Mouse (Mus musculus): ENCODE measurements around the gene Ccnd2. TPM values are rescaled to one million over a fixed set of nuclear protein-coding genes. Genes with fewer than 3 reads are reported as not detected.

The Ccnd2 gene
- polyA plus RNA-seq (2014; fragmentation: Nextera tagmentation; extraction: Ambion mirVana) = 1,100 and 1,123 TPM in 2 replicates

DNA sequence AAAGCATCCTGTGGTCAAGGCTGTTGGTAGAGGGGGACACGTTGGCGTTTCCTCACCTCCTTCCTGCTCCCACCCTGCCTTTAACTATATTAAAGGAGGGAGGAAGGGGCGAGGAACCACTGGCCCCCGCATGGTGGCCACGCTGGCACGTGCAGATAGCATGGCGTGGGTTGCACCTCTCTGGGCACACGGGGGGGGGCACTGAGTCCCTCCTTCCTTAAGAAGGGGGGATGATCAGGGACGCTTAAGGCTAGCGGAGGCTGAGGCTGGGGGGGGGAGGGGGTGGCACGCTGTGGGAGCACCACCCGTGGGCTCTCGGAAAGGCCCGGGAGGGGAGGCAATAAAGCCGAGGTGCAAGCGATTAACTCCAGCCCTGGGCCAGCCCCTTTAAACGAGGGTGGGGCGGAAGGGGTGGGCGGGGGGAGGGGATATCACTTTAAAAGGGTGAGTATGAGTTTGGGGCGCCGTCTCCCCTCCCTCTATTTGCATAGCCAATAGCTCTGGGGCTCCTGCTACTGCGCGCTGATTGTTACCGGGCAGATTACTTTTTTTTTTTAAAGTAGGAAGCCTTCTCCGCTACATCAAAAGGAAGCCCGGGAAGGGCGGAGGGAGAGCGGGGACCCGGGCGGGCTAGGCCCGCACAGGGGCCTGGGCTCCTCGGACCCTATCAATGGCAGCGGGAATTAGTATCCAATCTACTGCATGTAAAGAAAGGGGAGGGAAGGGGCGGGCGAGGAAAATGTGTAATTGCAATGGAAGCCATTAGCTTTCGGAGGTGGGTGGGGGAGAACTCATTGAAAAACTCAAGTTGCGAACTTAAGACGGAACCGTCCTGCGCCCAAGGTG, at the start of gene Ccnd2:
Ccnd2 (minus strand) TSS at position 88 of the 846 bp plus-strand sequence.
- DNase-seq (ENCODE audit: low spot score) (peak; percentile 88), ATAC-seq (replicated peaks; ENCODE audit: low FRiP score, low TSS enrichment, low read depth) (peak; percentile 67)
- Histone ChIP-seq H3K4me1 (replicated peaks; ENCODE audit: control insufficient read depth, insufficient read depth, low read length) (peaks cover 22% of the 10 kb centered on the region), H3K9me3 (ENCODE audit: control insufficient read depth, low read length) (no peaks in the 10 kb centered on the region), H3K4me2 (ENCODE audit: low read length) (peak within 1 kb of the TSS; percentile 93), H3K9ac (ENCODE audit: low read length) (peak within 1 kb of the TSS; percentile 58), H3K27me3 (replicated peaks; ENCODE audit: control insufficient read depth, insufficient read depth, low read length) (no peaks in the 10 kb centered on the region), H3K27ac (ENCODE audit: low read depth) (peak within 1 kb of the TSS; percentile 95), H3K4me3 (ENCODE audit: low read depth, low read length) (peak within 1 kb of the TSS; percentile 43), H3K36me3 (ENCODE audit: control insufficient read depth, insufficient read depth, low read length) (peaks cover 7% of the 10 kb centered on the region; the same call in 1 of the 2 replicates)
- under 1% methylated on average over 40 of the region's 40 CpGs for WGBS

DNA sequence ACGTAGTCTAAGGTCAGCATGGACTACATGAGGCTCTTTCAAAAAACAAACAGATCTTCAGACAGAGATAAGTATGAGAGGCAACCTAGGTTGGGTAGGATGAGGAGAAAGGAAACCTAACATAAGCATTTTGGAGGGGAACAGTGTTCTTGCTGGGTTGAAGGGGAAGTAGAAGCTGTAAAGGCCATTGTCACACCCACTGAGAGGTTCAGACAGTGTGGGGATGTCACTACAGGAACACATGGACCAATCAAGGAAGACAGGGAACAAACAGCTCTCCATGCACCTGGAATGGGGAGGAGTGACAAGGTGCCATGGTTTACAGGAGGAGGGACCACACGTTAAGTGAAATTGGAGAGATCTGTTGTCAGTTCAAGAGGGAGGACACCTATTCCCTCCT, 45.0 kb upstream of the Ccnd2 start:
- Histone ChIP-seq H3K4me3 (ENCODE audit: low read depth, low read length) (no peak overlapping the region), H3K9me3 (ENCODE audit: control insufficient read depth, low read length) (no peaks in the 10 kb centered on the region), H3K27ac (ENCODE audit: low read depth) (no peak overlapping the region), H3K4me1 (replicated peaks; ENCODE audit: control insufficient read depth, insufficient read depth, low read length) (no peaks in the 10 kb centered on the region), H3K4me2 (ENCODE audit: low read length) (no peak overlapping the region), H3K27me3 (replicated peaks; ENCODE audit: control insufficient read depth, insufficient read depth, low read length) (no peaks in the 10 kb centered on the region), H3K9ac (ENCODE audit: low read length) (no peak overlapping the region), H3K36me3 (ENCODE audit: control insufficient read depth, insufficient read depth, low read length) (no peaks in the 10 kb centered on the region)
- 70% methylated on average over 2 of the region's 2 CpGs for WGBS
- DNase-seq (ENCODE audit: low spot score) = no peak
- ATAC-seq (replicated peaks; ENCODE audit: low FRiP score, low TSS enrichment, low read depth) = no peak

DNA sequence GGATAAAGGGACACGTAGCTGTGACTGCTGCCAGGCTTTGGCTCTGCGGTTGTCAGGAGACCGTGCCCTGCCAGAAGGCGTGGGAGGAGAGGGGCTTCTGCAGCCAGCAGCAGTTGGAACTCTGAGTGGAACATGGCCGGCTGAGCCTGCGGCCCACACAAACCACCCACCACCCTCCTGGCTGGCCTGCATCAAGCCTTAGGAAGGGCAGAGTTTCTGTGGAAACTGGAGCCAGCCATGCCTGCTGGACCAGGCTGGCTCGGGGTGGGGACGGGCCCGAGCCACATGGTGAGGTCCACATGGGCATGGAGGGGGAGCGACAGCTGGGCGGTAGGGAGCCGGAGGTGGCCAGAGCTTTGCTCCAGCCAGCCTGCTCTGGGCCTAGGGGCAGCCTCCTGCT, 29.3 kb upstream of the Ccnd2 start:
- ATAC-seq (replicated peaks; ENCODE audit: low FRiP score, low TSS enrichment, low read depth) = no peak; the same call in 1 of the 2 replicates
- H3K27me3 ChIP-seq (replicated peaks; ENCODE audit: control insufficient read depth, insufficient read depth, low read length) = no peaks in the 10 kb centered on the region
- no peak overlapping the region for H3K4me2 ChIP-seq (ENCODE audit: low read length)
- H3K4me1 ChIP-seq (replicated peaks; ENCODE audit: control insufficient read depth, insufficient read depth, low read length) = peaks cover 6% of the 10 kb centered on the region; the same call in 1 of the 2 replicates
- no peaks in the 10 kb centered on the region for H3K9me3 ChIP-seq (ENCODE audit: control insufficient read depth, low read length)
- H3K36me3 ChIP-seq (ENCODE audit: control insufficient read depth, insufficient read depth, low read length) = no peaks in the 10 kb centered on the region
- H3K9ac ChIP-seq (ENCODE audit: low read length) = no peak overlapping the region
- no peak overlapping the region for H3K4me3 ChIP-seq (ENCODE audit: low read depth, low read length)
- WGBS = 78% methylated on average over 12 of the region's 12 CpGs
- H3K27ac ChIP-seq (ENCODE audit: low read depth) = no peak overlapping the region
- DNase-seq (ENCODE audit: low spot score) = no peak

DNA sequence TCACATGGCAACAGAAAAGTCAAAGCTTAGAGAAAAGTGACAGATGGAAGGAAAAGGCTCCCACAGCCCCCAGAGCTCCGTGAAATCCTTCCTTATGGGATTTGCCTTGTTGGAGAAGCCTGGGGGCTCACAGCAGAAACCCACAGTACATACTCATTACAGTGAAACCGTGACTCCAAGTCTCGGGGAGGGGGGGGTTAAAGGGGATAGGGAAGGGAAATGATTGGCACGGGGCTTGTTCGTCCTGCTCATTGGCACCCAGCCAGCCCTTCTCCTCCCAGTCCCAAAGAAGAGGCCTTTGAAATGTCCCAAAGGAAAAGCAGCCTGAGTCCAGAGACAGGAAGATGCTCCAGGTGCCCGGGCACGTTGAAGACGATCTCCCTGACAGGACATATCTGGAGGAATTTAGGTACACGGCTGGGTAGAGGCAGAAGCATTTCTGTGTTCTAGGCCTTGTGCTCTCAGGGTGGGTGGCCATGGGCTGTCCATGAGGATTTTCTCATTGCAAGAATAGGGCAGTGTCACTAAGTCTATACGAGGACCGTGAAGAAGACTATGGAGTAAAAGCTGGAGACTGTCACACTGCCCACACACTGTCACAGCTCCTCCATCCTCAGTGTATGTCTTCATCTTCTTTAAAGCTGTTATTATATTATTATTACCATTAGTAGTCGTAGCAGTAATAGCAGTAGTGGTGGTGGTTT, 27.2 kb upstream of the Ccnd2 start:
- no peak overlapping the region for H3K4me2 ChIP-seq (ENCODE audit: low read length)
- H3K4me1 ChIP-seq (replicated peaks; ENCODE audit: control insufficient read depth, insufficient read depth, low read length) = peaks cover 6% of the 10 kb centered on the region; the same call in 1 of the 2 replicates
- H3K36me3 ChIP-seq (ENCODE audit: control insufficient read depth, insufficient read depth, low read length) = no peaks in the 10 kb centered on the region
- H3K4me3 ChIP-seq (ENCODE audit: low read depth, low read length) = no peak overlapping the region
- 62% methylated on average over 12 of the region's 12 CpGs for whole genome bisulfite sequencing
- ATAC-seq (replicated peaks; ENCODE audit: low FRiP score, low TSS enrichment, low read depth) (no peak), DNase-seq (ENCODE audit: low spot score) (no peak)
- H3K27me3 ChIP-seq (replicated peaks; ENCODE audit: control insufficient read depth, insufficient read depth, low read length) = no peaks in the 10 kb centered on the region
- no peaks in the 10 kb centered on the region for H3K9me3 ChIP-seq (ENCODE audit: control insufficient read depth, low read length)
- no peak overlapping the region for H3K27ac ChIP-seq (ENCODE audit: low read depth)
- H3K9ac ChIP-seq (ENCODE audit: low read length) = no peak overlapping the region

DNA sequence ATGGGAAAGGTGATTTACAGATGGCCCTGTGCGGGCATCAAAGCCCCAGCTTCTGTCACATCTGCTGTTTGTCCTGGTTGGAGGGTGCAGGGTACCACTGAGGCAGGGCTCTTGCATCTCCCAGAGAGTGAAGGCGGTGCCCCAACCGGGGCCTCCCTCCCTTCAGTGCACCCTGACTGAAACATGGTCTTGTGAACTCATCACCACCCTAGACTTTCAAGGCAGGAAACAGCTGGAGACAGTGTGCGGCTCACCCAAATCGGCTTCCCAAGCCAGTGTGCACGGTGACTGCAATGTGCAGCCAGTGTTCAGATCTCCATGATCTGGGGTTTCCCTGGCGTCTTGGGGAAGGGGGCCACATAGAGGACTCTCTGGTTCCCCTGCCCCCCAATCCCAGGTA, 26.0 kb upstream of the Ccnd2 start:
- DNase-seq (ENCODE audit: low spot score) (no peak), ATAC-seq (replicated peaks; ENCODE audit: low FRiP score, low TSS enrichment, low read depth) (no peak)
- Histone ChIP-seq H3K4me3 (ENCODE audit: low read depth, low read length) (no peak overlapping the region), H3K4me1 (replicated peaks; ENCODE audit: control insufficient read depth, insufficient read depth, low read length) (peaks cover 6% of the 10 kb centered on the region; the same call in 1 of the 2 replicates), H3K4me2 (ENCODE audit: low read length) (no peak overlapping the region), H3K36me3 (ENCODE audit: control insufficient read depth, insufficient read depth, low read length) (no peaks in the 10 kb centered on the region), H3K27me3 (replicated peaks; ENCODE audit: control insufficient read depth, insufficient read depth, low read length) (no peaks in the 10 kb centered on the region), H3K9ac (ENCODE audit: low read length) (no peak overlapping the region), H3K9me3 (ENCODE audit: control insufficient read depth, low read length) (no peaks in the 10 kb centered on the region), H3K27ac (ENCODE audit: low read depth) (peak overlapping the region; percentile 12; the same call in 1 of the 2 replicates)
- WGBS = 58% methylated on average over 7 of the region's 7 CpGs

DNA sequence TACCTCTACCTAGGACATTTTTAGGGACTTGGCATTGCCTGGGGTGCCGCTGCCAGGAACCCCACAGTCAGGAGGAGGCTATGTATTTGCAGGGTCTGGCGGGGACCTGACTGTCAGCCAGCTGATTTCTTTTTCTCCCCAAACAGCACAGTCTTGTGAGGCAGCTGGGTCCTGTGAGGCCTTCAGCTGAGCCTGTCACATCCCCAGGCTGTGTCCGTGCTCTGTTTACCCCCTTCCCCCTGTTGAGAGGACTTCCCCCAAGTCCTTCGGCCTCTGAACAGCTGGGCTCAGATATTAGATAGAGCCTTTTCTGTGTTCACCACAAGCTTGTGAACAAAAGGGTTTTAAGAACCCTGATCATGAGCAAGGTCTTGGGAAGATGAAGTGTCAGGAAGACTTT, 25.4 kb upstream of the Ccnd2 start:
- Histone ChIP-seq H3K36me3 (ENCODE audit: control insufficient read depth, insufficient read depth, low read length) (no peaks in the 10 kb centered on the region), H3K4me2 (ENCODE audit: low read length) (no peak overlapping the region), H3K4me1 (replicated peaks; ENCODE audit: control insufficient read depth, insufficient read depth, low read length) (peaks cover 6% of the 10 kb centered on the region; the same call in 1 of the 2 replicates), H3K9me3 (ENCODE audit: control insufficient read depth, low read length) (no peaks in the 10 kb centered on the region), H3K27me3 (replicated peaks; ENCODE audit: control insufficient read depth, insufficient read depth, low read length) (no peaks in the 10 kb centered on the region), H3K9ac (ENCODE audit: low read length) (no peak overlapping the region), H3K27ac (ENCODE audit: low read depth) (peak overlapping the region; percentile 12; the same call in 1 of the 2 replicates), H3K4me3 (ENCODE audit: low read depth, low read length) (no peak overlapping the region)
- ATAC-seq (replicated peaks; ENCODE audit: low FRiP score, low TSS enrichment, low read depth) = no peak; the same call in 1 of the 2 replicates
- no peak for DNase-seq (ENCODE audit: low spot score)
- WGBS = 33% methylated on average over 4 of the region's 4 CpGs

DNA sequence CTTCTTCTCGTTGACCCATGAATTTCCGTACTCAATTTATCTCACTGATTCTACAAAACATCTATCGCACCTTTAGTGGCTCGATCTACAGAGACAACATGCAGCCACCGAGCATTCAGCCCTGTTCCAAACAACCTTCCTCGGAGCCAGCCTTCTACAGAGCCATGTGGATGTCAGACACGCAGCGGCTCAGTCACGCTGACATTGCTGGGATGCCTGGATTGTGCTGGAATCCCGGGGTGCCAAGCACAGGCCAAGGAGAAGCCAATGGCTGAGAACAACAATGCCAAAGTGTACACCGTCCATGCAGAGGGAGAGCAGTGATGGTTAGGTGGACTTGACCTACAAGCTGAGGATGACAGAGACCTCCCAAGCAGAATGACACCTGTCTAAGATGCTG, 20.5 kb upstream of the Ccnd2 start:
- 79% methylated on average over 11 of the region's 11 CpGs for WGBS
- ATAC-seq (replicated peaks; ENCODE audit: low FRiP score, low TSS enrichment, low read depth) (no peak), DNase-seq (ENCODE audit: low spot score) (no peak)
- Histone ChIP-seq H3K9me3 (ENCODE audit: control insufficient read depth, low read length) (no peaks in the 10 kb centered on the region), H3K4me2 (ENCODE audit: low read length) (no peak overlapping the region), H3K27ac (ENCODE audit: low read depth) (no peak overlapping the region), H3K9ac (ENCODE audit: low read length) (no peak overlapping the region), H3K36me3 (ENCODE audit: control insufficient read depth, insufficient read depth, low read length) (no peaks in the 10 kb centered on the region), H3K27me3 (replicated peaks; ENCODE audit: control insufficient read depth, insufficient read depth, low read length) (no peaks in the 10 kb centered on the region), H3K4me1 (replicated peaks; ENCODE audit: control insufficient read depth, insufficient read depth, low read length) (no peaks in the 10 kb centered on the region; the same call in 1 of the 2 replicates), H3K4me3 (ENCODE audit: low read depth, low read length) (no peak overlapping the region)

DNA sequence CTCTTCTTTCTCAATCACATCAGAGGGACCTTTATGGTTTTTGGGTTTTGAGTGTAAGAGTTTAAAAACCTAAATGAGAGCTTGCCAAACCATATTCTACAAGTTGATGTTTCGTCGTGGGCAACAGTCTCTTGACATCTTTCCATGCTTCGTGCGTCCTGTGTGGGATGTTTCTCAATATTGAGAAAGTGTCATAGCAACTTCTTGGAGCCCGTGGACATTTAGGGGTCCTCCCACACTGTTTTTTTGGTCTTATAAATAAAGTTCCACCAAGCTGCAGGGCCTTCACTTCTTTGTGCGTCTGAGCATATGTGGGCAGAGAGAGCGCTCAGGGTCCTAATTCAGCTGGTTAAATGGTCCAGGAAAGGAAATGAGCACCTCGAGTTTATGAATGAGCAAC, 18.7 kb upstream of the Ccnd2 start:
- Histone ChIP-seq H3K4me1 (replicated peaks; ENCODE audit: control insufficient read depth, insufficient read depth, low read length) (no peaks in the 10 kb centered on the region), H3K27ac (ENCODE audit: low read depth) (no peak overlapping the region), H3K36me3 (ENCODE audit: control insufficient read depth, insufficient read depth, low read length) (no peaks in the 10 kb centered on the region), H3K4me3 (ENCODE audit: low read depth, low read length) (no peak overlapping the region), H3K4me2 (ENCODE audit: low read length) (no peak overlapping the region), H3K9ac (ENCODE audit: low read length) (no peak overlapping the region), H3K9me3 (ENCODE audit: control insufficient read depth, low read length) (no peaks in the 10 kb centered on the region), H3K27me3 (replicated peaks; ENCODE audit: control insufficient read depth, insufficient read depth, low read length) (no peaks in the 10 kb centered on the region)
- 86% methylated on average over 8 of the region's 8 CpGs for WGBS
- no peak for DNase-seq (ENCODE audit: low spot score)
- no peak for ATAC-seq (replicated peaks; ENCODE audit: low FRiP score, low TSS enrichment, low read depth)

Data from intestine, embryonic 14.5 days (tissue).